Mouse (Mus musculus): Measurements from ENCODE around the gene Spdef. TPM values are rescaled to one million over a fixed set of nuclear protein-coding genes. Genes with fewer than 3 reads are reported as not detected.

The Spdef gene
- not detected in 2 replicates for total RNA-seq (2017)

GRCm38 (mm10) chr17:27728770-27729169 lies at the start of gene Spdef:
Gene Spdef, minus strand, starts transcription at chr17:27728955.
- ATAC-seq (replicated peaks; ENCODE audit: low read depth, poor library complexity, severe bottlenecking), result no peak

GRCm38 (mm10) chr17:27777823-27778222 lies 49.1 kb upstream of the Spdef start:
- peak; percentile 19; the same call in 1 of the 2 replicates for ATAC-seq (replicated peaks; ENCODE audit: low read depth, poor library complexity, severe bottlenecking)

GRCm38 (mm10) chr17:27774198-27774597 lies 45.4 kb upstream of the Spdef start:
- ATAC-seq (replicated peaks; ENCODE audit: low read depth, poor library complexity, severe bottlenecking), result no peak

GRCm38 (mm10) chr17:27771616-27772015 lies 42.9 kb upstream of the Spdef start:
- ATAC-seq (replicated peaks; ENCODE audit: low read depth, poor library complexity, severe bottlenecking), result no peak

GRCm38 (mm10) chr17:27768817-27769542 lies 40.2 kb upstream of the Spdef start:
- ATAC-seq (replicated peaks; ENCODE audit: low read depth, poor library complexity, severe bottlenecking), result peak; percentile 57; the same call in 1 of the 2 replicates

- ATAC-seq (replicated peaks; ENCODE audit: low read depth, poor library complexity, severe bottlenecking), result peak; percentile 33
Observed at GRCm38 (mm10) chr17:27767543-27767942, 38.8 kb upstream of the Spdef start.

- ATAC-seq (replicated peaks; ENCODE audit: low read depth, poor library complexity, severe bottlenecking), result peak; percentile 48; the same call in 1 of the 2 replicates
Observed at GRCm38 (mm10) chr17:27767120-27767519, 38.4 kb upstream of the Spdef start.

- no peak for ATAC-seq (replicated peaks; ENCODE audit: low read depth, poor library complexity, severe bottlenecking)
Observed at GRCm38 (mm10) chr17:27765066-27765465, 36.3 kb upstream of the Spdef start.

- no peak for ATAC-seq (replicated peaks; ENCODE audit: low read depth, poor library complexity, severe bottlenecking)
Observed at GRCm38 (mm10) chr17:27764453-27764852, 35.7 kb upstream of the Spdef start.

- no peak for ATAC-seq (replicated peaks; ENCODE audit: low read depth, poor library complexity, severe bottlenecking)
Observed at GRCm38 (mm10) chr17:27762884-27763283, 34.1 kb upstream of the Spdef start.

- peak; percentile 92 for ATAC-seq (replicated peaks; ENCODE audit: low read depth, poor library complexity, severe bottlenecking)
Observed at GRCm38 (mm10) chr17:27761639-27762336, 33.0 kb upstream of the Spdef start.

GRCm38 (mm10) chr17:27760169-27760568 lies 31.4 kb upstream of the Spdef start:
- no peak for ATAC-seq (replicated peaks; ENCODE audit: low read depth, poor library complexity, severe bottlenecking)

GRCm38 (mm10) chr17:27751314-27752202 lies 22.8 kb upstream of the Spdef start:
- ATAC-seq (replicated peaks; ENCODE audit: low read depth, poor library complexity, severe bottlenecking), result no peak

- no peak for ATAC-seq (replicated peaks; ENCODE audit: low read depth, poor library complexity, severe bottlenecking)
Observed at GRCm38 (mm10) chr17:27750451-27750942, 21.7 kb upstream of the Spdef start.

- ATAC-seq (replicated peaks; ENCODE audit: low read depth, poor library complexity, severe bottlenecking), result no peak
Observed at GRCm38 (mm10) chr17:27748123-27748522, 19.4 kb upstream of the Spdef start.

GRCm38 (mm10) chr17:27746446-27746845 lies 17.7 kb upstream of the Spdef start:
- no peak for ATAC-seq (replicated peaks; ENCODE audit: low read depth, poor library complexity, severe bottlenecking)

- no peak for ATAC-seq (replicated peaks; ENCODE audit: low read depth, poor library complexity, severe bottlenecking)
Observed at GRCm38 (mm10) chr17:27740961-27741360, 12.2 kb upstream of the Spdef start.

- ATAC-seq (replicated peaks; ENCODE audit: low read depth, poor library complexity, severe bottlenecking), result peak; percentile 37
Observed at GRCm38 (mm10) chr17:27734344-27735073, 5.8 kb upstream of the Spdef start.

- no peak for ATAC-seq (replicated peaks; ENCODE audit: low read depth, poor library complexity, severe bottlenecking)
Observed at GRCm38 (mm10) chr17:27732694-27733093, 3.9 kb upstream of the Spdef start.

GRCm38 (mm10) chr17:27732152-27732551 lies 3.4 kb upstream of the Spdef start:
- no peak for ATAC-seq (replicated peaks; ENCODE audit: low read depth, poor library complexity, severe bottlenecking)

All from common myeloid progenitor, adult 5-6 weeks (primary cell).